Mouse (Mus musculus): ENCODE results near the gene Prkar2b. TPM values are rescaled to one million over a fixed set of nuclear protein-coding genes. Genes with fewer than 3 reads are reported as not detected.
A peak's percentile ranks its signal among the peaks of the same experiment; 100 is the strongest.

Gene Prkar2b
- total and polyA plus RNA-seq, 3 experiments = 15.7 to 154 (median 34.1) TPM

DNA sequence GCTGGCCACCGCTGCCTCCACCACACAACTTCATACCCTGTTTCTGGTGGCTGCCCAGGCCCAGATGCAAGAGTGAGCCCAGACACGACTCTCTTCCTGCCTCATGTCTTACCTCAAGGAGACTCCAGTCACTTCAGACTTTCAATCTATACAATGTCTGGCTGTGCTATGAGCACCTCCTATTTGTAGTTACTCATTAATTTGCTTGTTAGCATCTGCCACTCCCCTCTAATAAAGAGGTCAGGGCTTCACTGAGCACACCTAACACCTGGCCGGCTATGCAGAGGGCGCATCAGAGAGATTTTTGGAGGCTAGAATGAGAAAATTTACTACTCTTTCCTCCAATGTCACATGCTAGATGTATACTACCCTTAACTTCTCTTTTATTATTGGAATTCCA lies 70.5 kb downstream of the Prkar2b start:
- Histone ChIP-seq H3K79me2 (ENCODE audit: control insufficient read depth, insufficient read depth, low read length, poor library complexity) (no peaks in the 10 kb centered on the region), H3K9me3 (replicated peaks; ENCODE audit: insufficient read depth, low read length) (no peaks in the 10 kb centered on the region), H3K4me1 (ENCODE audit: control insufficient read depth in 1 of 2, insufficient read depth in 2 of 2, low read length in 2 of 2) (peaks cover 9% of the 10 kb centered on the region in 2 experiments), H3K9ac (ENCODE audit: control insufficient read depth, low read depth, low read length, poor library complexity, severe bottlenecking) (no peak overlapping the region), H3K27me3 (ENCODE audit: control insufficient read depth in 1 of 2, insufficient read depth in 2 of 2, low read length in 2 of 2) (no peaks in the 10 kb centered on the region), H3K27ac (ENCODE audit: control insufficient read depth, low read depth, low read length) (no peak overlapping the region), H3K36me3 (ENCODE audit: control insufficient read depth in 1 of 2, insufficient read depth in 2 of 2, low read length in 2 of 2) (peaks cover 0 to 14% of the 10 kb centered on the region in 2 experiments; a peak in 2 of 4 replicates), H3K4me3 (ENCODE audit: control insufficient read depth in 1 of 2, insufficient read depth in 1 of 2, low read depth in 2 of 2, low read length in 2 of 2) (no peak overlapping the region)
- no peak for TF ChIP-seq GATA1 (IDR thresholded peaks at IDR 0.05; ENCODE audit: low read depth, low read length)
- no peak for TF ChIP-seq NRF1 (IDR thresholded peaks at IDR 0.05; ENCODE audit: insufficient read depth, low read depth, low read length, poor library complexity, severe bottlenecking)
- TF ChIP-seq KAT2A (conservative IDR thresholded peaks at IDR 0.05; ENCODE audit: low read depth, low read length) = no peak
- TF ChIP-seq CHD1 (IDR thresholded peaks at IDR 0.05; ENCODE audit: low read depth, low read length) = no peak
- TF ChIP-seq ZC3H11A (IDR thresholded peaks at IDR 0.05; ENCODE audit: low read depth, low read length) = no peak
- no peak for TF ChIP-seq POLR2A (IDR thresholded peaks at IDR 0.05; ENCODE audit: control insufficient read depth in 1 of 2, insufficient read depth in 1 of 2, low read depth in 1 of 2, low read length in 2 of 2, poor library complexity in 1 of 2)
- no peak for TF ChIP-seq SIN3A (IDR thresholded peaks at IDR 0.05; ENCODE audit: low read length)
- TF ChIP-seq MAZ (IDR thresholded peaks at IDR 0.05; ENCODE audit: low read depth, low read length) = no peak
- TF ChIP-seq EP300 (IDR thresholded peaks at IDR 0.05; ENCODE audit: low read depth in 1 of 2, low read length in 2 of 2) = no peak
- TF ChIP-seq ZKSCAN1 (IDR thresholded peaks at IDR 0.05; ENCODE audit: low read depth, low read length) = no peak
- DNase-seq (ENCODE audit: low read depth, low spot score) = no peak

DNA sequence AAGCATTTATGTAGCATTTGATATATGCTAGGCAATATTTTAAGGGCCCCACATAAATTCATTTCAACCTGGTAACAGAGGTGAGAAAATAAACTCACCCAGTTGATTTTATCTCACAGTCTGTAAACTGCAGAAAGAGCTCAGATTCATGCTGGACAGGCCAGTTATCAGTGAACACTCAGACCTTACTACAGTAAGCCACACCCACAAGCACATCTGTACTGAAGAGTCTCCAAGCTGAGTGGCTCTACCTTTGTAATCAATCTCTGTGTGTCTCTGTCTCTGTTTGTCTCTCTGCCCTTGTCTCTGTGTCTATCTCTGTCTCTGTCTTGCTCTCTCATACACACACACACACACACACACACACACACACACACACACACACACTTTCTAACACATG lies 71.4 kb downstream of the Prkar2b start:
- Histone ChIP-seq H3K4me1 (ENCODE audit: control insufficient read depth in 1 of 2, insufficient read depth in 2 of 2, low read length in 2 of 2) (peaks cover 9% of the 10 kb centered on the region in 2 experiments), H3K27me3 (ENCODE audit: control insufficient read depth in 1 of 2, insufficient read depth in 2 of 2, low read length in 2 of 2) (no peaks in the 10 kb centered on the region), H3K9ac (ENCODE audit: control insufficient read depth, low read depth, low read length, poor library complexity, severe bottlenecking) (no peak overlapping the region), H3K9me3 (replicated peaks; ENCODE audit: insufficient read depth, low read length) (no peaks in the 10 kb centered on the region), H3K27ac (ENCODE audit: control insufficient read depth, low read depth, low read length) (no peak overlapping the region), H3K36me3 (ENCODE audit: control insufficient read depth in 1 of 2, insufficient read depth in 2 of 2, low read length in 2 of 2) (peaks cover 0 to 13% of the 10 kb centered on the region in 2 experiments; a peak in 2 of 4 replicates), H3K79me2 (ENCODE audit: control insufficient read depth, insufficient read depth, low read length, poor library complexity) (no peaks in the 10 kb centered on the region), H3K4me3 (ENCODE audit: control insufficient read depth in 1 of 2, insufficient read depth in 1 of 2, low read depth in 2 of 2, low read length in 2 of 2) (no peak overlapping the region)
- no peak for DNase-seq (ENCODE audit: low read depth, low spot score)
- TF ChIP-seq GATA1 (IDR thresholded peaks at IDR 0.05; ENCODE audit: low read depth, low read length) (0 out of 2 replicates have a peak, but pooled peaks have one; percentile 5), TBP (IDR thresholded peaks at IDR 0.05; ENCODE audit: low read depth, low read length) (no peak)

DNA sequence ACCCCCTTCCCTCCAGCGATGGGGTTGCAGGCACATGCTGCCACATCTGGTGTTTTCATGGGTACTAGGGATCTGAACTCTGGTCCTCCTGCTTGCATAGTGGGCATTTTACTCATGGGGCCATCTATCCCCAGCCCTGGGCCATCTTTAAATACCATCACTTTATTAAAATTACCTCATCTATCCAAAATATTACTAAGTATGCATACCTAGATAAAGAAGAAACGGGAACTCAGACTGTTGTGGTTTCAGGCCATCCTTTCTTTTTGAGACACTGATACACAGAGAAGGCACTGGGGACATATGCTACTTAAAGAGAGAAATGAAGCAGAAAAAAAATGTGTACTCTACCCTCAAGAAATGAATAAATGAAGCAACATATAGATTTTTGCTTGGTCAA lies 74.6 kb downstream of the Prkar2b start:
- Histone ChIP-seq H3K4me1 (ENCODE audit: control insufficient read depth in 1 of 2, insufficient read depth in 2 of 2, low read length in 2 of 2) (peaks cover 9 to 12% of the 10 kb centered on the region in 2 experiments), H3K9me3 (replicated peaks; ENCODE audit: insufficient read depth, low read length) (no peaks in the 10 kb centered on the region), H3K79me2 (ENCODE audit: control insufficient read depth, insufficient read depth, low read length, poor library complexity) (no peaks in the 10 kb centered on the region), H3K27ac (ENCODE audit: control insufficient read depth, low read depth, low read length) (no peak overlapping the region), H3K27me3 (ENCODE audit: control insufficient read depth in 1 of 2, insufficient read depth in 2 of 2, low read length in 2 of 2) (no peaks in the 10 kb centered on the region), H3K36me3 (ENCODE audit: control insufficient read depth in 1 of 2, insufficient read depth in 2 of 2, low read length in 2 of 2) (peaks cover 0 to 13% of the 10 kb centered on the region in 2 experiments), H3K9ac (ENCODE audit: control insufficient read depth, low read depth, low read length, poor library complexity, severe bottlenecking) (no peak overlapping the region), H3K4me3 (ENCODE audit: control insufficient read depth in 1 of 2, insufficient read depth in 1 of 2, low read depth in 2 of 2, low read length in 2 of 2) (no peak overlapping the region)
- peak; percentile 59 for DNase-seq (ENCODE audit: low read depth, low spot score)
- TF ChIP-seq POLR2A (IDR thresholded peaks at IDR 0.05; ENCODE audit: control insufficient read depth in 1 of 2, insufficient read depth in 1 of 2, low read depth in 1 of 2, low read length in 2 of 2, poor library complexity in 1 of 2) (no peak), MAX (IDR thresholded peaks at IDR 0.05; ENCODE audit: low read length) (0 out of 2 replicates have a peak, but pooled peaks have one; percentile 19), GATA1 (IDR thresholded peaks at IDR 0.05; ENCODE audit: low read depth, low read length) (peak; percentile 9; the same call in 1 of the 2 replicates), MYB (IDR thresholded peaks at IDR 0.05; ENCODE audit: low read depth, low read length) (no peak), TAL1 (IDR thresholded peaks at IDR 0.05; ENCODE audit: low read length) (no peak), TCF12 (IDR thresholded peaks at IDR 0.05; ENCODE audit: low read depth, low read length) (no peak), KAT2A (conservative IDR thresholded peaks at IDR 0.05; ENCODE audit: low read depth, low read length) (no peak), ETS1 (IDR thresholded peaks at IDR 0.05; ENCODE audit: low read depth, low read length) (peak; percentile 66), USF2 (IDR thresholded peaks at IDR 0.05; ENCODE audit: borderline replicate concordance in 1 of 2, insufficient read depth in 1 of 2, low read depth in 1 of 2, low read length in 2 of 2) (no peak), HCFC1 (IDR thresholded peaks at IDR 0.05; ENCODE audit: low read depth, low read length) (no peak), RCOR1 (IDR thresholded peaks at IDR 0.05; ENCODE audit: low read depth, low read length) (0 out of 2 replicates have a peak, but pooled peaks have one; percentile 9), BHLHE40 (IDR thresholded peaks at IDR 0.05; ENCODE audit: borderline replicate concordance, low read depth, low read length) (no peak), ZKSCAN1 (IDR thresholded peaks at IDR 0.05; ENCODE audit: low read depth, low read length) (no peak), E2F4 (IDR thresholded peaks at IDR 0.05; ENCODE audit: borderline replicate concordance, low read depth, low read length) (no peak), EP300 (IDR thresholded peaks at IDR 0.05; ENCODE audit: low read depth in 1 of 2, low read length in 2 of 2) (peak; percentile 59 to 63; a peak in 3 of 4 replicates), MAFK (IDR thresholded peaks at IDR 0.05; ENCODE audit: borderline replicate concordance, low read depth, low read length) (no peak), POLR2AphosphoS5 (IDR thresholded peaks at IDR 0.05; ENCODE audit: borderline replicate concordance, low read depth, low read length) (no peak), POLR2AphosphoS2 (IDR thresholded peaks at IDR 0.05; ENCODE audit: low read length) (no peak), CHD1 (IDR thresholded peaks at IDR 0.05; ENCODE audit: low read depth, low read length) (no peak)

Data from MEL (cell line).